14 mouse cellular contexts compared by ENCODE assay signal in the genomic region with DNA sequence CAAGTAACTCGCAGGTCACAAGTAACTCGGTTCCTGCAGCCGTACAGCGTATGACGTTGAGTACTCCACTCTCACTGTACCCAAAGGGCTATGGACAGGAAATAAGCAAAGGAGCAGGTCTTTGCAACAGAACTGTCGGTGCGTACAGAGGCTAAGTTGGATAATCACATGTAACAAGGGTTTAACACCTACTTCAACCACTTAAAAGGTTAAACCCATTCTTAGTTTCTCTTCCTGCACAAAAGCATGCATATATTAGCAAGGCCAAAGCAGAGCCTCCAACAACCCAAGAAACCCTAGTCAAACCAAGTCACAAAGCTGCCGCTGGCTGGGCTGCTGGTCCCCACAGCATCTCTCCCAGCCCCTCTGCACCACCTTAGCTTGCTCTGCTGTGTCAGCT. TPM values are rescaled to one million over a fixed set of nuclear protein-coding genes. Genes with fewer than 3 reads are reported as not detected.
DNase-seq lines count a peak whose midpoint lies in the region; ATAC-seq lines count a peak whose summit lies in the region.
"Had no signal": no experiment of that assay in that cellular context is flagged by ENCODE, and none has a peak within 500 bp of the region (broad histone marks: within the 10 kb centered on the region; RNA-seq: fewer than 3 reads in every experiment).

No protein-coding gene starts in this region.

- no peaks in the 10 kb centered on the region for H3K9me3 ChIP-seq in heart, embryonic 12.5 days (replicated peaks)
- H3K9me3 ChIP-seq in heart, embryonic 10.5 days, result no peaks in the 10 kb centered on the region
- H3K9me3 ChIP-seq in hindbrain, embryonic 14.5 days (ENCODE audit: control insufficient read depth, low read length), result no peaks in the 10 kb centered on the region
- no peaks in the 10 kb centered on the region for H3K9me3 ChIP-seq in midbrain, embryonic 16.5 days (replicated peaks; ENCODE audit: control insufficient read depth, low read length, poor library complexity, severe bottlenecking)

- DNase-seq in heart, embryonic 10.5 days (ENCODE audit: low spot score), result no peak
- peak; percentile 71 for DNase-seq in CD4-positive, CD25-positive, alpha-beta regulatory T cell, adult 2 months (ENCODE audit: low read depth, low spot score)
- no peak for DNase-seq in hindbrain, embryonic 14.5 days (ENCODE audit: low spot score)
- no peak for DNase-seq in left cerebral cortex, adult 8-10 months (ENCODE audit: low spot score in 2 of 2)
- DNase-seq in adrenal gland, adult 8-10 months, result no peak
- no peak for DNase-seq in urinary bladder, postnatal 14 days (ENCODE audit: low spot score)
- DNase-seq: cerebellum, postnatal 25 days; liver; lung, postnatal 10 days; right cerebral cortex, postnatal 25 days had no signal

- no peaks in the 10 kb centered on the region for H3K27me3 ChIP-seq in heart, embryonic 12.5 days (replicated peaks)
- no peaks in the 10 kb centered on the region for H3K27me3 ChIP-seq in heart, embryonic 10.5 days (ENCODE audit: insufficient read depth, poor library complexity, severe bottlenecking)
- no peaks in the 10 kb centered on the region for H3K27me3 ChIP-seq in hindbrain, embryonic 14.5 days (ENCODE audit: control insufficient read depth, insufficient read depth, low read length)
- no peaks in the 10 kb centered on the region for H3K27me3 ChIP-seq in midbrain, embryonic 16.5 days (ENCODE audit: control insufficient read depth, insufficient read depth, low read depth, low read length)

- 0 out of 2 replicates have a peak overlapping the region, but pooled peaks have one; percentile 13 for H3K9ac ChIP-seq in heart, embryonic 12.5 days
- no peak overlapping the region for H3K9ac ChIP-seq in hindbrain, embryonic 14.5 days
- no peak overlapping the region for H3K9ac ChIP-seq in midbrain, embryonic 16.5 days (ENCODE audit: low read depth, low read length)

- no peak overlapping the region for H3K27ac ChIP-seq in heart, embryonic 12.5 days (ENCODE audit: poor library complexity, severe bottlenecking)
- H3K27ac ChIP-seq in heart, embryonic 10.5 days, result no peak overlapping the region
- H3K27ac ChIP-seq in hindbrain, embryonic 14.5 days, result no peak overlapping the region
- no peak overlapping the region for H3K27ac ChIP-seq in midbrain, embryonic 16.5 days (ENCODE audit: low read length)

- no peak overlapping the region for H3K4me2 ChIP-seq in heart, embryonic 12.5 days
- peak overlapping the region; percentile 91 for H3K4me2 ChIP-seq in hindbrain, embryonic 14.5 days (replicated peaks)
- H3K4me2 ChIP-seq in midbrain, embryonic 16.5 days (ENCODE audit: low read length), result peak overlapping the region; percentile 62

- H3K36me3 ChIP-seq in heart, embryonic 12.5 days, result peaks cover 23% of the 10 kb centered on the region
- H3K36me3 ChIP-seq in heart, embryonic 10.5 days, result peaks cover 25% of the 10 kb centered on the region
- H3K36me3 ChIP-seq in hindbrain, embryonic 14.5 days (replicated peaks; ENCODE audit: control insufficient read depth, insufficient read depth), result peaks cover 32% of the 10 kb centered on the region
- no peaks in the 10 kb centered on the region for H3K36me3 ChIP-seq in midbrain, embryonic 16.5 days (ENCODE audit: control insufficient read depth, insufficient read depth, low read length)

- no peak overlapping the region for H3K4me3 ChIP-seq in heart, embryonic 12.5 days
- H3K4me3 ChIP-seq in heart, embryonic 10.5 days, result no peak overlapping the region
- H3K4me3 ChIP-seq in hindbrain, embryonic 14.5 days (replicated peaks; ENCODE audit: low read length), result no peak overlapping the region
- H3K4me3 ChIP-seq in midbrain, embryonic 16.5 days (ENCODE audit: low read depth, low read length), result no peak overlapping the region

- peaks cover 14% of the 10 kb centered on the region for H3K4me1 ChIP-seq in heart, embryonic 12.5 days (replicated peaks)
- peaks cover 18% of the 10 kb centered on the region for H3K4me1 ChIP-seq in heart, embryonic 10.5 days
- peaks cover 17% of the 10 kb centered on the region for H3K4me1 ChIP-seq in hindbrain, embryonic 14.5 days (replicated peaks; ENCODE audit: control insufficient read depth, insufficient read depth, low read length)
- H3K4me1 ChIP-seq in midbrain, embryonic 16.5 days (ENCODE audit: control insufficient read depth, insufficient read depth, low read length), result peaks cover 18% of the 10 kb centered on the region

- WGBS in heart, embryonic 12.5 days, result 83% methylated on average over 8 of the region's 8 CpGs
- WGBS in heart, embryonic 10.5 days, result 88% methylated on average over 8 of the region's 8 CpGs
- 94% methylated on average over 8 of the region's 8 CpGs for WGBS in hindbrain, embryonic 14.5 days
- 85% methylated on average over 8 of the region's 8 CpGs for WGBS in midbrain, embryonic 16.5 days

- no peak for ATAC-seq in heart, embryonic 12.5 days (ENCODE audit: insufficient number of reproducible peaks, low FRiP score)
- ATAC-seq in hindbrain, embryonic 14.5 days (ENCODE audit: low FRiP score), result no peak
- ATAC-seq in midbrain, embryonic 16.5 days, result no peak

RNA-seq across cellular contexts. Expression of a gene that starts 2.3 kb away (rescaled TPM):
- polyA plus RNA-seq in heart, embryonic 12.5 days (2016; fragmentation: Nextera tagmentation; extraction: Ambion mirVana), result 22.8 and 23.2 TPM in 2 replicates
- polyA plus RNA-seq in heart, embryonic 10.5 days (2016; fragmentation: Nextera tagmentation; extraction: Ambion mirVana), result 25.7 and 35.8 TPM in 2 replicates
- 31.2 and 39.0 TPM in 2 replicates for polyA plus RNA-seq in hindbrain, embryonic 14.5 days (2014; fragmentation: Nextera tagmentation; extraction: Ambion mirVana)
- 27.7 and 30.5 TPM in 2 replicates for polyA plus RNA-seq in midbrain, embryonic 16.5 days (2015; fragmentation: Nextera tagmentation; extraction: Ambion mirVana)
- total RNA-seq in left cerebral cortex, adult 8-10 months (2022), result 10 to 100 TPM; 21.2 to 26.9 (median 24.2) TPM
- 10 to 100 TPM; 38.8 to 51.9 (median 45.7) TPM for total RNA-seq in adrenal gland, adult 8-10 months (2022)

RNA-seq across cellular contexts. Expression of a gene that starts 13.3 kb away (rescaled TPM):
- polyA plus RNA-seq in heart, embryonic 12.5 days (2016; fragmentation: Nextera tagmentation; extraction: Ambion mirVana), result 114 and 123 TPM in 2 replicates
- 107 and 138 TPM in 2 replicates for polyA plus RNA-seq in heart, embryonic 10.5 days (2016; fragmentation: Nextera tagmentation; extraction: Ambion mirVana)
- 11.1 and 12.5 TPM in 2 replicates for polyA plus RNA-seq in hindbrain, embryonic 14.5 days (2014; fragmentation: Nextera tagmentation; extraction: Ambion mirVana)
- polyA plus RNA-seq in midbrain, embryonic 16.5 days (2015; fragmentation: Nextera tagmentation; extraction: Ambion mirVana), result 14.2 and 15.8 TPM in 2 replicates
- total RNA-seq in left cerebral cortex, adult 8-10 months (2022), result 1 to 10 TPM; 7.8 to 9.2 (median 8.9) TPM
- total RNA-seq in adrenal gland, adult 8-10 months (2022), result 100 to 1,000 TPM; 122 to 219 (median 173) TPM

RNA-seq across cellular contexts. Expression of a gene that starts 25.5 kb away (rescaled TPM):
- polyA plus RNA-seq in heart, embryonic 12.5 days (2016; fragmentation: Nextera tagmentation; extraction: Ambion mirVana), result 103 and 105 TPM in 2 replicates
- polyA plus RNA-seq in heart, embryonic 10.5 days (2016; fragmentation: Nextera tagmentation; extraction: Ambion mirVana), result 110 and 113 TPM in 2 replicates
- 21.0 and 26.4 TPM in 2 replicates for polyA plus RNA-seq in hindbrain, embryonic 14.5 days (2014; fragmentation: Nextera tagmentation; extraction: Ambion mirVana)
- 22.9 and 25.4 TPM in 2 replicates for polyA plus RNA-seq in midbrain, embryonic 16.5 days (2015; fragmentation: Nextera tagmentation; extraction: Ambion mirVana)
- total RNA-seq in left cerebral cortex, adult 8-10 months (2022), result 10 to 100 TPM; 66.1 to 84.8 (median 72.3) TPM
- total RNA-seq in adrenal gland, adult 8-10 months (2022), result 100 to 1,000 TPM; 207 to 274 (median 239) TPM

RNA-seq across cellular contexts. Expression of a gene that starts 34.4 kb away (rescaled TPM):
- polyA plus RNA-seq in heart, embryonic 12.5 days (2016; fragmentation: Nextera tagmentation; extraction: Ambion mirVana), result 14.1 and 15.7 TPM in 2 replicates
- polyA plus RNA-seq in heart, embryonic 10.5 days (2016; fragmentation: Nextera tagmentation; extraction: Ambion mirVana), result 13.7 and 15.7 TPM in 2 replicates
- 49.1 and 53.0 TPM in 2 replicates for polyA plus RNA-seq in hindbrain, embryonic 14.5 days (2014; fragmentation: Nextera tagmentation; extraction: Ambion mirVana)
- 34.8 and 43.1 TPM in 2 replicates for polyA plus RNA-seq in midbrain, embryonic 16.5 days (2015; fragmentation: Nextera tagmentation; extraction: Ambion mirVana)
- not detected for total RNA-seq in left cerebral cortex, adult 8-10 months (2022)
- not detected for total RNA-seq in adrenal gland, adult 8-10 months (2022)
- total RNA-seq: heart, postnatal 25 days had no signal
- polyA plus RNA-seq: brain, embryonic 14.5 days had no signal
